Mouse (Mus musculus) ES-E14 (cell line): Measurements from ENCODE around the gene Slfnl1. TPM values are rescaled to one million over a fixed set of nuclear protein-coding genes. Genes with fewer than 3 reads are reported as not detected.

Source experiments
- DNase-seq: peaks from one replicate; pipeline ENCODE4 v3.0.0-alpha.2; 2013; ENCODE audit warnings: low read depth, low spot score
- H3K27ac ChIP-seq: 2 replicates; pipeline ENCODE4 v1.5.1; 2012; ENCODE audit warnings: low read depth, mild to moderate bottlenecking, low read length, moderate library complexity, mixed read lengths; ENCODE audit not compliant: poor library complexity, insufficient read depth, severe bottlenecking
- H3K36me3 ChIP-seq: 2 replicates; pipeline ENCODE4 v1.6.1; 2012; ENCODE audit warnings: mild to moderate bottlenecking, low read length, moderate library complexity, mixed read lengths; ENCODE audit not compliant: control insufficient read depth, poor library complexity, insufficient read depth, severe bottlenecking
- H3K4me1 ChIP-seq, 2 experiments: fragments of 150-350 bp in 1 of 2; sonication (generic) in 1 of 2; 2 replicates each; pipeline ENCODE4 v1.6.1; 2012; ENCODE audit warnings: low read length in 2 of 2, mild to moderate bottlenecking in 1 of 2, mixed read lengths in 1 of 2; ENCODE audit not compliant: control insufficient read depth in 2 of 2, insufficient read depth in 2 of 2, poor library complexity in 1 of 2
- H3K4me3 ChIP-seq, 2 experiments: fragments of 150-350 bp in 1 of 2; sonication (generic) in 1 of 2; 2 replicates each; pipeline ENCODE4 v1.5.1; 2012; ENCODE audit warnings: low read length in 2 of 2, low read depth in 1 of 2, mild to moderate bottlenecking in 1 of 2, mixed read lengths in 1 of 2; ENCODE audit not compliant: insufficient read depth in 1 of 2, poor library complexity in 1 of 2, severe bottlenecking in 1 of 2
- H3K9ac ChIP-seq: 2 replicates; pipeline ENCODE4 v1.6.1; 2012; ENCODE audit warnings: low read depth, mild to moderate bottlenecking, low read length, mixed read lengths; ENCODE audit not compliant: poor library complexity, insufficient read depth, severe bottlenecking
- H3K9me3 ChIP-seq: fragments of 150-350 bp; sonication (generic); 2 replicates; pipeline ENCODE4 v1.6.1; 2012; ENCODE audit warnings: low read depth, mild to moderate bottlenecking, low read length; ENCODE audit not compliant: control insufficient read depth, insufficient read depth
- CHD2 ChIP-seq: IDR thresholded peaks from 2 replicates; pipeline ENCODE4 v1.6.1; 2014; ENCODE audit warnings: mild to moderate bottlenecking, low read depth, low read length, inconsistent platforms
- HCFC1 ChIP-seq: IDR thresholded peaks from 2 replicates; pipeline ENCODE4 v1.6.1; 2012; ENCODE audit warnings: low read length, inconsistent platforms, borderline replicate concordance; ENCODE audit not compliant: insufficient read depth
- MAFK ChIP-seq: IDR thresholded peaks from 2 replicates; pipeline ENCODE4 v1.6.1; 2014; ENCODE audit warnings: mild to moderate bottlenecking, low read depth, low read length, inconsistent platforms; ENCODE audit not compliant: insufficient read depth
- ZC3H11A ChIP-seq: IDR thresholded peaks from 2 replicates; pipeline ENCODE4 v1.6.1; 2012; ENCODE audit warnings: low read depth, mild to moderate bottlenecking, inconsistent platforms, low read length, borderline replicate concordance
- ZNF384 ChIP-seq: IDR thresholded peaks from 2 replicates; pipeline ENCODE4 v1.6.1; 2012; ENCODE audit warnings: low read depth, low read length, inconsistent platforms
- in situ Hi-C, 2 experiments: fragments of 600-800 bp; cut with MboI; formaldehyde crosslinking; loops; one replicate each; pipeline ENCODE4 v1.15.1; 2025; ENCODE audit warnings: low sequenced_read_pairs in 2 of 2, inconsistent platforms in 1 of 2; ENCODE audit not compliant: unreplicated experiment in 2 of 2
- total RNA-seq: library from RNA; depleted of rRNA; stranded (reverse); fragments of 300-350 nt; gene quantifications from 2 replicates; pipeline ENCODE4 v1.2.3, GENCODE M21; 2012

The Slfnl1 gene
- total RNA-seq, 1 experiment = not detected

DNA sequence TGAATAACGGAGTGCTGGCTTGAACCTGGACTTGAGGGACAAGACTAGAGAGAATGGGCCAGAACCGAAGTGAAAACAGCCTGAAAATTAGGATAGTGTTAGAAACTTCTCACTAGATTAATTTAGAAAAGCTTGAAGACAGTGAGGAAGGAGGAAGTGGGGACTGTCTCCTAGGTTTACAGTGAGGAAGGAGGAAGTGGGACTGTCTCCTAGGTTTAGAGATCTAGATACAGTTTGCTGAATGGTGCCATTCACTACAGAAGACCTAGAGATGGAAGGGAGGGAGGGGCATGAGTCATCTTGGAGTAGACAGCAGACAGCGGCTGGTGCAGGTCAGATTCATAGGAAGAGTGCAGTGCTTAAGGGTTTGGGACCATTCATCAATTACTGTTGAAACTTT lies 8.9 kb upstream of the Slfnl1 start:
- DNase-seq = no peak
- H3K4me1 ChIP-seq = peaks cover 0 to 2% of the 10 kb centered on the region in 2 experiments; a peak in 1 of 4 replicates
- no peaks in the 10 kb centered on the region for H3K9me3 ChIP-seq
- H3K4me3 ChIP-seq = no peak overlapping the region
- no peak overlapping the region for H3K27ac ChIP-seq
- H3K36me3 ChIP-seq = peaks cover 8% of the 10 kb centered on the region
- no peak overlapping the region for H3K9ac ChIP-seq
- in situ Hi-C loops = no loop called here
- TF ChIP-seq CHD2 (no peak), HCFC1 (no peak), ZNF384 (no peak), ZC3H11A (no peak), MAFK (no peak)

GRCm38 (mm10) chr4:120528171-120528570 lies 3.9 kb upstream of the Slfnl1 start:
- Histone ChIP-seq H3K27ac (no peak overlapping the region), H3K4me3 (no peak overlapping the region), H3K36me3 (peaks cover 10% of the 10 kb centered on the region), H3K9ac (no peak overlapping the region), H3K4me1 (peaks cover 0 to 8% of the 10 kb centered on the region in 2 experiments; a peak in 1 of 4 replicates), H3K9me3 (no peaks in the 10 kb centered on the region)
- TF ChIP-seq MAFK (no peak), CHD2 (no peak), ZC3H11A (no peak), HCFC1 (no peak), ZNF384 (no peak)
- DNase-seq = no peak
- in situ Hi-C loops = no loop called here

DNA sequence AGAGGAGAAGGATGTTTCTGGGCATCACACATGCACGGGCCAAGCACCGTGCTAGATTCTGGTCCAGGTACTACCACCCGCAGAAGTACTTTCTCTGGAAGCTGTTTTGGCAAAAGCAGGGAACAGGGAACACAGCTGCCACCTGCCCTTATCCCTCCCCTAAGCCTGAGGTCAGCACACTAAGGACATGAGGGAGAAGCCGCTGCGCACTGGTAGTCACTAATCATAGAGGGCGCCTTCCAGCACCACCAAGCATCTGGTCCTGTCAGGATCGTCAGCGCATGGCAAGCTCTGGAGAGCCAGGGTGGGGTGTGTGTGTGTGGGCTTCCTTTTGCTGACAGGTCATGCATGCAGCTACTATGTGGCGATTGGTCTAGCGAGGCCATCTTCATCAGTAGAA lies 6.6 kb downstream of the Slfnl1 start:
- in situ Hi-C loops = no loop called here
- H3K27ac ChIP-seq = no peak overlapping the region
- TF ChIP-seq ZNF384 (no peak), HCFC1 (no peak), ZC3H11A (no peak), CHD2 (no peak), MAFK (no peak)
- no peak overlapping the region for H3K9ac ChIP-seq
- H3K4me1 ChIP-seq = no peaks in the 10 kb centered on the region
- peaks cover 36% of the 10 kb centered on the region for H3K36me3 ChIP-seq
- no peak overlapping the region for H3K4me3 ChIP-seq
- DNase-seq = no peak
- H3K9me3 ChIP-seq = no peaks in the 10 kb centered on the region

DNA sequence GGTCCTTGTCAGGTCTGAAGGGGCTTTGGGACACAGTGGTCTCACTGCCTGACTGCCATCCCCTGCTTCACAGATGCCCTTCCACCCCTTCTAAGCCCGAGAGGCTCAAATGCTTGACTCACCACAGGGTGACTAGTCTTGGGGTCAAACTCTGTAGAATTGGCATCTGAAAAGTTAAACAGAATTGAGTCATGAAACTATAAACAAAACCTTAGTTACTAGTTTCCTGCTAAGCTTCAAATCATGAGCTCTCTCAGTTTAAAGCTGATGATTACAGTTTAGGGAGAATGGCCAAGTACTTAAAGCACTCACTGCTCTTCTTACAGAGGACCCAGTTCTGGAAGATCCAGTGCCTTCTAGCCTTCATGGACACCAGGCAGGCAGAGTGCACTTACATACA lies 12.9 kb downstream of the Slfnl1 start:
- in situ Hi-C loops = no loop called here
- TF ChIP-seq CHD2 (no peak), MAFK (no peak), ZC3H11A (no peak), ZNF384 (no peak), HCFC1 (no peak)
- Histone ChIP-seq H3K9me3 (no peaks in the 10 kb centered on the region), H3K27ac (no peak overlapping the region), H3K9ac (no peak overlapping the region), H3K4me1 (no peaks in the 10 kb centered on the region), H3K4me3 (no peak overlapping the region), H3K36me3 (peaks cover 65% of the 10 kb centered on the region)
- DNase-seq = no peak

DNA sequence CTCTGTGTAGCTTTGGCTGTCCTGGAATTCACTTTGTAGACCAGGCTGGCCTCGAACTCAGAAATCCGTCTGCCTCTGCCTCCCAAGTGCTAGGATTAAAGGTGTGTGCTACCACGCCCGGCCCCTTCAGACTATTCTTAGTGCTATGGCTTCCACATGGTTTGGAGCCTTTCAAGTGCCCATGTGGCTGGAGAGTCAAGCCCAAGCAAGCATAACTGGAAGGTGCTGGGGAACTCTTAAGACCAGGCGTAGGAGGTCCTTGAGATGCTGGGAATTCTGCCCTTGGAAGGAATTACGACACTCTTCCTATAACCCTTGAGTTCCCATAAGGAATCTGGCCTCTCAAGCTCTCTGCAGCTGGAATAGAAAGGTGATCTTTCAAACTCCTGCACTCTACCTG lies 24.6 kb downstream of the Slfnl1 start:
- H3K4me1 ChIP-seq = no peaks in the 10 kb centered on the region
- no peak overlapping the region for H3K4me3 ChIP-seq
- H3K36me3 ChIP-seq = peaks cover 39% of the 10 kb centered on the region
- H3K27ac ChIP-seq = no peak overlapping the region
- DNase-seq = no peak
- TF ChIP-seq CHD2 (no peak), MAFK (no peak), ZNF384 (no peak), ZC3H11A (no peak), HCFC1 (no peak)
- H3K9ac ChIP-seq = no peak overlapping the region
- no peaks in the 10 kb centered on the region for H3K9me3 ChIP-seq
- in situ Hi-C loops = no loop called here
